Mouse (Mus musculus) kidney, adult 2 months (tissue): ENCODE measurements around the gene Ephx3. TPM values are rescaled to one million over a fixed set of nuclear protein-coding genes. Genes with fewer than 3 reads are reported as not detected.

Experiments used
- DNase-seq: peaks from one replicate; pipeline ENCODE4 v3.0.0; 2021
- H3K27ac ChIP-seq: fragments of 200-500 bp; 2 replicates; pipeline ENCODE4 v1.5.1; 2012; ENCODE audit warnings: low read depth, low read length, control low read depth, inconsistent platforms; ENCODE audit not compliant: insufficient read depth
- H3K27me3 ChIP-seq: fragments of 200-500 bp; replicated peaks from 2 replicates; pipeline ENCODE4 v1.6.1; 2012; ENCODE audit warnings: mild to moderate bottlenecking, moderate library complexity, low read length, inconsistent platforms; ENCODE audit not compliant: control insufficient read depth, insufficient read depth
- H3K36me3 ChIP-seq: fragments of 200-500 bp; 2 replicates; pipeline ENCODE4 v1.6.1; 2012; ENCODE audit warnings: mild to moderate bottlenecking, moderate library complexity, low read length, inconsistent platforms; ENCODE audit not compliant: control insufficient read depth, insufficient read depth
- H3K4me1 ChIP-seq: fragments of 200-500 bp; 2 replicates; pipeline ENCODE4 v1.6.1; 2011; ENCODE audit warnings: low read length; ENCODE audit not compliant: control insufficient read depth, insufficient read depth
- H3K4me3 ChIP-seq: fragments of 200-500 bp; 2 replicates; pipeline ENCODE4 v1.5.1; 2011; ENCODE audit warnings: mild to moderate bottlenecking, low read depth, low read length, control low read depth; ENCODE audit not compliant: insufficient read depth
- CTCF ChIP-seq: fragments of 200-500 bp; conservative IDR thresholded peaks from 2 replicates; pipeline ENCODE4 v1.5.1; 2011; ENCODE audit warnings: low read depth, mild to moderate bottlenecking, control low read depth, low read length, moderate library complexity, mixed read lengths; ENCODE audit not compliant: insufficient read depth, insufficient read length
- POLR2A ChIP-seq: fragments of 200-500 bp; IDR thresholded peaks from one replicate; pipeline ENCODE4 v1.6.1; 2011; ENCODE audit warnings: low read depth, low read length, control low read depth
- WGBS: fragments of 180-500 bp; shearing (Covaris S2); methylation state at CpG from one replicate; pipeline ENCODE4 v1.1.7; 2018; 5-methylcytosine and 5-hydroxymethylcytosine counted together
- polyA plus RNA-seq: library from polyadenylated mRNA; depleted of rRNA; stranded (reverse); fragments of >200 nt; gene quantifications from 2 replicates; pipeline ENCODE4 v1.2.3, GENCODE M21; 2012

Ephx3 gene
- polyA plus RNA-seq, 1 experiment: 1.3 TPM

GRCm38 (mm10) chr17:32173166-32173565, 16.2 kb downstream of the Ephx3 start:
- peak; percentile 81 for DNase-seq
- H3K36me3 ChIP-seq: no peaks in the 10 kb centered on the region
- no peaks in the 10 kb centered on the region for H3K4me1 ChIP-seq
- TF ChIP-seq POLR2A: no peak
- no peak for TF ChIP-seq CTCF
- H3K27ac ChIP-seq: peak overlapping the region; percentile 33; the same call in 1 of the 2 replicates
- no peaks in the 10 kb centered on the region for H3K27me3 ChIP-seq
- H3K4me3 ChIP-seq: no peak overlapping the region
- WGBS: 62% methylated on average over 7 of the region's 7 CpGs

- Histone ChIP-seq H3K27ac (peak overlapping the region; percentile 33; the same call in 1 of the 2 replicates), H3K36me3 (no peaks in the 10 kb centered on the region), H3K4me3 (no peak overlapping the region), H3K27me3 (no peaks in the 10 kb centered on the region), H3K4me1 (no peaks in the 10 kb centered on the region)
- no peak for TF ChIP-seq CTCF
- TF ChIP-seq POLR2A: no peak
- WGBS: 80% methylated on average over 2 of the region's 2 CpGs
- no peak for DNase-seq
Measured at GRCm38 (mm10) chr17:32172485-32172884, 16.9 kb downstream of the Ephx3 start.

GRCm38 (mm10) chr17:32169518-32170225, 19.7 kb downstream of the Ephx3 start:
- WGBS: 56% methylated on average over 4 of the region's 4 CpGs
- H3K27ac ChIP-seq: no peak overlapping the region

DNA sequence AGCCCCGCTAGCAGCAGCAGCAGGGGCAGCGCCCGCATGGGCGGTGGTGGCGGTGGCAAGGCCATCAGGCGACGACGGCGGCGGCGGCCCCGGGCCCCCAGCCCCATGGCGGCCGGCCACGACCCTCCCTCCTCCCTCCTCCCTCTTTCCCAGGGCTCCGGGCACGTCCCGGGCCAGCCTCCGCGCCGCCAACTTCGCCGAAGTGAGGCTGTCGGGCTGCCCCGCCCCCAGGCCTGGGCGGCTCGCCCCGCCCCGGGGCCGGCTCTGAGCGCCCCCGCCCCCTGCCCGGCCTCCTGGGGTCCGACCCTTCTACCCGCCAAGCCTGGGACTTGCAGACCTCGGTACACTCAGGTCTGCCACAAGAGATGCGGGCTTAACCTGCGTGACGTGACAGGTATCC, 22.7 kb downstream of the Ephx3 start, which contains the start of gene Notch3:
Notch3 (minus strand) TSS at position 166 of the 400 bp plus-strand sequence.
- H3K4me1 ChIP-seq: no peaks in the 10 kb centered on the region
- WGBS: 2% methylated on average over 37 of the region's 39 CpGs
- peak within 1 kb of the TSS; percentile 41 for H3K4me3 ChIP-seq
- H3K27ac ChIP-seq: no peak within 1 kb of the TSS
- no peaks in the 10 kb centered on the region for H3K27me3 ChIP-seq
- DNase-seq: peak; percentile 51
- no peaks in the 10 kb centered on the region for H3K36me3 ChIP-seq
- TF ChIP-seq CTCF (no peak), POLR2A (no peak)

More at GRCm38 (mm10) chr17:32169518-32170225, 19.7 kb downstream of the Ephx3 start:
- Histone ChIP-seq H3K4me3 (no peak overlapping the region), H3K27me3 (no peaks in the 10 kb centered on the region), H3K36me3 (no peaks in the 10 kb centered on the region), H3K4me1 (no peaks in the 10 kb centered on the region)
- TF ChIP-seq POLR2A: no peak
- TF ChIP-seq CTCF: no peak
- DNase-seq: no peak

GRCm38 (mm10) chr17:32165803-32166595, 23.4 kb downstream of the Ephx3 start:
- Histone ChIP-seq H3K27ac (no peak overlapping the region), H3K4me3 (peak overlapping the region; percentile 27), H3K4me1 (no peaks in the 10 kb centered on the region), H3K36me3 (no peaks in the 10 kb centered on the region), H3K27me3 (no peaks in the 10 kb centered on the region)
- peak; percentile 36 for DNase-seq
- under 1% methylated on average over 43 of the region's 43 CpGs for WGBS
- TF ChIP-seq POLR2A: no peak

DNA sequence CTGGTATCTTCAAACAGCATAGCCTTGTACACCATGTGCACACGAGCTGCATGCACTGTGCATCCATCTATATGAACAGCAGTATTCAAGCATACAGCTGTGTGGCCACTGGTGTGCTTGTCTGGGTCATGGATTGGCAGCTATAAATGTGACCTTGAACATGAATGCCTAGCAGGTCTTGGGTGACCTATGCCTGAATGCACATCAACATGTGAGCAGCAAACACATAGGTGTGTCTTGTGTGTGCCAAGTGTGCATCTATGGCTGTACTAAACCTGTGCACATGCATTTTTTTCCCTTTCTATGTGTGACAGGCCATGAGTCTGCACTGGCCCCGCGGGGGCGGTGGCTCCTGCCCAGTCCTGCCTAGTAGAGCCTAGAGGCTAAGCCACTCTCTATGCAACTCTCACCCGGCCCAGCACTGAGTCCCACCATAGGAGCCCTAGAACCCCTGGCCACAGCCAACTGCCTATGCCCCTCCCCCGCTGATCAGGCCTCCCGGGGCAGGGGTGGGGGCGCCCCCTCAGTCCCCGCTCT, 24.0 kb downstream of the Ephx3 start:
- Histone ChIP-seq H3K4me3 (peak overlapping the region; percentile 27; the same call in 1 of the 2 replicates), H3K36me3 (no peaks in the 10 kb centered on the region), H3K27ac (no peak overlapping the region), H3K4me1 (no peaks in the 10 kb centered on the region), H3K27me3 (no peaks in the 10 kb centered on the region)
- 15% methylated on average over 9 of the region's 9 CpGs for WGBS
- no peak for TF ChIP-seq CTCF
- no peak for TF ChIP-seq POLR2A
- no peak for DNase-seq

- H3K4me3 ChIP-seq: no peak overlapping the region
- no peaks in the 10 kb centered on the region for H3K27me3 ChIP-seq
- no peak for DNase-seq
- no peaks in the 10 kb centered on the region for H3K36me3 ChIP-seq
- H3K27ac ChIP-seq: no peak overlapping the region
- TF ChIP-seq POLR2A (no peak), CTCF (no peak)
- H3K4me1 ChIP-seq: no peaks in the 10 kb centered on the region
Measured at GRCm38 (mm10) chr17:32164780-32165179, 24.6 kb downstream of the Ephx3 start.
